Mouse (Mus musculus): ENCODE data around the gene Fkbp15.
A peak's percentile ranks its signal among the peaks of the same experiment; 100 is the strongest.

The Fkbp15 gene

GRCm38 (mm10) chr4:62318294-62318693 lies 42.1 kb downstream of the Fkbp15 start:
- DNase-seq (ENCODE audit: low spot score), result no peak

DNA sequence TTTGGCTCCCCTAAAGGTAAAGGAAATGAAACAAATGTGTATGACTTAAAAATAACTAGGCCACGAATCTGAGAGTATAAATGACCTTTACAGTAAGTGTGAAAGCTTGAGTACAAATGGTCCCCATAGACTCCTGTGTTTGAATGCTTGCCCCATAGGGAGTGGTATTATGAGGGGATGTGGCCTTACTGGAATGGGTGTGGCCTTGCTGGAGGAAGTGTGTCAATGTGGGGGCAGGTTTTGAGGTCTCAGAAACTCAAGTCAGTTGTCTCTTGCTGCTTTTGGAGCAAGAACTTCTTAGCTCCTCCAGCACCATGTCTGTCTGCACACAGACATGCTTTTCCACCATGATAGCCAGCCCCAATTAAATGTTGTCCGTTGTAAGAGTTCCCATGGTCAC lies 43.9 kb downstream of the Fkbp15 start:
- DNase-seq (ENCODE audit: low spot score), result no peak

DNA sequence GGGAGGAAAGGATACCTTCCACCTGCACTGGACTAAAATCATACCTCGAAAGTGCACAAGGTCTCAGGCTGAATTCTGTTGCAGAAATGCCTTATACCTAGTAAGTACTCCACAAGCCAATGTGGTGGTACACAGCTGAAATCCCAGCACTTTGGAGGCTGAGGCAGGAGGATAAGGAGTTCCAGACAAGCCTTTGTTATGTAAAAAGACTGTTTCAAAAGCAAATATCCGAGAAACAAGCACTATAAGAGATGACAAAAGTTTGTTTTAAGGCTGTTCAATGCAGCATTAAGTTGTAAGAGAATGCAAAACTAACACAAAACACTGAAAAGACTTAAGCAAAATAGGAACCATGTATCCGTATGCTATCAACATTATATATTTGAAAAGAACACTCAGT lies 45.8 kb downstream of the Fkbp15 start:
- DNase-seq (ENCODE audit: low spot score), result no peak

DNA sequence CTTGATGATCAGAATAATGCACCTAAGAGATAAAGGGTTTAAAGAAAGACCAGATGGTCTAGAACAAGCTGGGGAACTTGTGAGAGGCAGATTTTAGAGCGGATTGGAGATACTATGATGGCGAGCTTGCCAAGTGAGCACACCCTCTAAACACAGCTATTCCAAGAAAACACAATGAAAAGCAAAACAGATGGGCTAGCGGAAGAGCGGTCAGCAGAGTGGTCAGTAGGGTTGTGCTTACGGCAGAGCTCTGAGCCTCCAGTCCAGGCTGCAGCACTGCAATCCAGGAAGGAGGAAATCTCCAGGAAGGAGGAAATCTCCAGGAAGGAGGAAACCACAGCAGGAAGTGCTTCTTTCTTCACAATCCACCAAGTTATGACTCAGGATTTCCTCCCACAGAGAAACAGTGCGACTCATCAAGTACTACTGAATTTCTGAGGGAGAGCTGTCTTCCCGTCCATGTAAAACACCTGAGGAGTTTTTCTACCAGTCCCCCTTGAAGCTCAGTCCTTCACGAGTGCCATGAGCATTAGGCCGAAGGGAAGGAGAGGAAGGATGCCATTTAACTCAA lies 46.6 kb downstream of the Fkbp15 start:
- no peak for DNase-seq (ENCODE audit: low spot score)

DNA sequence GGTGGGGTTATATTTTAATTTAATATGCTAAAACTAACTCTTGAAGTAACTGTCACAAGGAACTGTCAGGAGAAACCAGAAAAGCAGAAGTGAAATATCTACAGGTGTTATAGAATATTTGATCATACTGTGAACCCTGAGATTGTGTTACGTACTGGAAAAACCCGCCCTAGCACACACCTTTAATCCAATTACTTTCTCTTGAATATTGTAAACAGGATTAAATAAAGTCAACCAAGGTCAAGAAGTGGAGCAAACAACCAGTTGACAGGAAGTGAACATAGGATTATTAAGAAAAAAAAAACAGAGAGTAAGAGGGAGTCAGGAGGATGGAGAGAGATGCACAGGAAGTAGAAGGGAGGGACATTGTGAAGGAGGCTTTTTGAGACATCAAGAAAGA lies 47.5 kb downstream of the Fkbp15 start:
- no peak for DNase-seq (ENCODE audit: low spot score)

GRCm38 (mm10) chr4:62308406-62308805 lies 51.9 kb downstream of the Fkbp15 start:
- no peak for DNase-seq (ENCODE audit: low spot score)

DNA sequence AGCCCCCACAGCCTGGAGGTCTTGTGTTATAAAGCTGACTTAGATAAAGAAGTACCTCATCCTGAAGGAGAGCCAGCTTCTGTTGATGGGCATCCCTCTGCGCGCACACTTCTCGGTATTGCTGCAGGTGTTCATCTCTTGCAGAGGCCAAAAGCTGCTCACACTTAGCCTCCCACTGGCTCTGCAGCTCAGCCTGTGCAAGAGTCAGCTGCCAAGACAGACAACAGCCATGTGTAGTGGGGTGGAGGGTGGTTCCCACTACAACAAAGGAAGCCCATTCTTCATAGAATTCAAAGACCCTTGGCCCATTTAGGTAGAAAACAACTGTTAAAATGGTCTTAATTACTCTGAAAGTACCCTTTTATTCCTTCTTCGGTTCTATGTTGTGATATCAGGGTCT lies 53.5 kb downstream of the Fkbp15 start:
- DNase-seq (ENCODE audit: low spot score), result no peak

DNA sequence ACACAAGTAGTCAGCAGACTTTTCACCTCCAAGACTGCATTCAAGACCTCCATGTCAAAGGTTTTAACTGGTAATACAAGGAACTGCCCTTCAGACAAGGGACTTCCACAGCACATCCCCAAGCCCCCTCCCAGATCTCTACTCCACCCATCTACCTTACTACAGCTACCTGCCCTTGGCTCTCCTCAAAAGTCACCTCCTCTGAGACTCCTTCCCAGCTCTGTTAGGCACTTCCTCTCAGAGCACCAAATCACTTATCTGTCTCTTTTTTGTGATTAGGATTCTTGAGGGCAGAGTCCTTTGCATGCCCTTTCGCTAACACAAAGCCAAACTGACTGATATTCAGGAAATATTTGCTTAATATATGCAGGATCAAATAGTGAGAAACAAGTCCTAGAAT lies 54.0 kb downstream of the Fkbp15 start:
- no peak for DNase-seq (ENCODE audit: low spot score)

DNA sequence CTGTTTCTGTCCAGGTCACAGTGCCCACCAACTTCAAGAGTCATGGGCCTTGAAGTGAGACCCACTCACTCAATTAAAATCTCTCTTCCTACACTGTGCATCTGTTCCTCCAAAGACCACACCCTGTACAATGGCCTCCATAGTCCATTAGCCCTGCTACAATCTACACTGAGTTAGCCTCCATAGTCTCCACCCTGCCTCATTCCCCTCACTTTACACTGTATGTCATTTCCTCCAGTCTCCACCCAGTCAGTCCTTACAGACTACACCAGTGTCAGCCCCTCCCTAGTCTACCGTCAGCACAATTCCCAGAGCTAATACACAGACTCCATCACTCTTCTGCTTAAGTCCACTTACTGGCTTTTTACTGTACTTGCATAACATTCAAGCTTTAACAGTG lies 57.1 kb downstream of the Fkbp15 start:
- no peak for DNase-seq (ENCODE audit: low spot score)

DNA sequence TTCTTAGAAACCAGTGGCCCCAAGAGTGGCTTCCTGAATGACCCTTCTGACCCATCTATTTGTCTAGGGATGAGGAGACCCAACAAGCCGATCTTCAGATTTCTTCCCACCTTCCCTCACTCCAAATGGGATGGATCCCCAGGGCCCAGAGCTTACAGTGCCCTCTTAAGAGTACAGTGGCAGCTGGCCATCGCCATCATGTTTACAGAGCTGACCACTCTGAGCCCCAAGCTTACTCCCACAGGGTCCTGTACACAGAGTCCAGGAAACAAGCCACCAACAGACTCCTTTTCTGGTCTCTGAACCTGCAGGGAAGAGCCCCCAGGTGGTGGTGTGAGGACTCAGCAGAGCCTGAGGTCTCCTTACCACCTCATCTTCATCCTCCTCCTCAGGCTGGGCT lies 57.6 kb downstream of the Fkbp15 start:
- DNase-seq (ENCODE audit: low spot score), result no peak

- no peak for DNase-seq (ENCODE audit: low spot score)
Measured at GRCm38 (mm10) chr4:62300001-62300400, 60.3 kb downstream of the Fkbp15 start.

- DNase-seq (ENCODE audit: low spot score), result no peak
Measured at GRCm38 (mm10) chr4:62297280-62298130, 62.8 kb downstream of the Fkbp15 start.

DNA sequence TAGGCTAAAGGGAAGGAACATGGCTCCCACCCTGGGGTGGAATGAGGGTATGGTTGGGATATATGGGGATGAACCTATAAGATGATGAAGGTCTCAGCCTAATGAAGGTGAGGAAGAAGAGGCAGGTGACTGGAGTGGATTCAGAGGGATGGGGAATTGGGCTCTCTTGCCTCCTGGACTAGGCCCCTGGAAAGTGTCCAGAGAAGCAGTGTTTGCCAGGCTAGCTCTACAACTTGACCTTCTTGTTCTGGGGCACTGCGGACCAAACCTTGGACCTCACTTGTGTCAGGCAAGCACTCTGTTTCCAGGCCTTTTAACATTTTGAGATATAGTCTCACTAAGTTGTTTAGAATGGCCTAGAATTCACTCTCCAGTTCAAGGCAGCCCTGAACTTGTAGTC lies 65.6 kb downstream of the Fkbp15 start:
- DNase-seq (ENCODE audit: low spot score), result no peak

DNA sequence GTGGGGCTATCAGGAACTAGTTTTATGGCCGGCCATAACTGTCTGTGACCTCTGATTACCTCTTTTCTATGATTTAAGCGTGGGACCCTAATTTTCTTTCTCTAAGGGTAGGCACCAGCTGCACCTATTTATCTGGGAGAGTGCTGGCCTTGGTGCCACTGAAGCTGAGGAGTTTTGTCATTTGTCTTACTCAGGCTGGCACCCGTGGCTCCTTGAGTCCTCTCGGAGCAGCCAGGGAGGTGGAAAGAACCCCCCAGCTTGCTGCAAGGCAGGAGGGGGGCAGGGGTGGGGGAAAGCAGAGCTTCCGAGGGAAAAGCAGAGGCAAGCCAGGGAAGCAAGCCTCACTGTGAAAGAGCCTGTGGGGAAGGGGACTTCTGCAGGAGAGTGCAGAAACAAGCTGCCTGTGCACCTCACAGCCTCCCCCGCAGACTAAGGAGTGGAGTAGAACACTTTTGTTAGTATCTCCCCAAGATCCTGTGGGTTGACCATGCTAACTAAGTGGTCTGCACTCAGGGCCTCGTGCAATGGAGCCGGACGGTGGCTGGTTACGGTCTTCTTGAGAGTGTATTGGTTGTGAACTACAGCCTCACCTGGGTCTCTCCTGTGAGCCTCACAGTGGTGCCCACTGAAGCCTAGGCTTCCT lies 67.0 kb downstream of the Fkbp15 start:
- no peak for DNase-seq (ENCODE audit: low spot score)

GRCm38 (mm10) chr4:62292461-62293180 lies 67.7 kb downstream of the Fkbp15 start:
- no peak for DNase-seq (ENCODE audit: low spot score)

DNA sequence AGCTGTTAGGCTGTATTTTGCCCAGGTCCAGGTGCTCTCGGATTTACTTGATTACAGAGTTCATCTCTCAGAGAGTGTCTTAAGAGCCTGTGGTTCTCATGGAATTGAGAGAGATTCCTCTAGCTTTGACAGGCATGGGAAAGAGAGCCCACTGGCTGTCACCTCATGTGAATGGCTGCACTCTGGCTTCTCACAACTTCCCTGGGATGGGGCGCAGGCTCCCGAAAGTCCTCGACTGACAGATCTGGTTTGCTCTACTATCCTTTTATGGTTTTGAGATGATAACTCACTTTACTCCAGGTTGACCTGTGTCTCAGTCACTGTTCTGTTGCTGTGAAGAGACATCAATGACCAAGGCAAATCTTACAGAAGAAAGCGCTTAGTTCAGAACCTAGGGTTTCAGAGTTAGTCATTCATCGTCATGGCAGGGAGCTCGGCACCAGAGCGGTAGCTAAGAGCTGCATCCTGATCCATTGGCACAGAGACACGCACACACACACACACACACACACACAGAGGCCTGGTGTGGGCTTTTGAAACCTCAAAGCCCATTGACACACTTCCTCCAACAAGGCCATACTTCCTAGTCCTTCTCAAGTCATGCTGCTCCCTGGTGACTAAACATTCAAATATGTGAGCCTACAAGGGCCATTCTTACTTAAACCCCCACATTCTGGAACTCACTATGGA lies 69.4 kb downstream of the Fkbp15 start:
- no peak for DNase-seq (ENCODE audit: low spot score)

DNA sequence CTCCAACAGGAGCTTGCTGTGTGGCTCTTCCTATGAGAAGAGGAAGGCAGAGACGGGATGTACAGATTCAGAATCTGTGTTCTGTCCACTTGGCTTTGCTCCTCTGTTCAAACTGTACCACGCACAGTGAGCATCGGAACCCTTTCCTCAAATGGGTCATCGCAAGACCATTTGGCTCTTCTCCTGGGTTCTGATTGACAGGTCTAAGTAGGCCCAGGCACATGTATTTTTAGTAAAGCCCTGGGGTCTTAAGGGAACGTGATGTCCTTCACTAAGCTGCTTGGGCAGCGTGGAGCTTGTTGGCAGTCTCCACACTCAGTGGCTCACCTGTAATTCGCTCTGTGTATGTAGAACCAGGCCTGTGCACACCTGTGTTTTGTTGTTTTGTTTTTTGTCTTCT lies 71.1 kb downstream of the Fkbp15 start:
- DNase-seq (ENCODE audit: low spot score), result no peak

- DNase-seq (ENCODE audit: low spot score), result no peak
Measured at GRCm38 (mm10) chr4:62286992-62287900, 73.1 kb downstream of the Fkbp15 start.

DNA sequence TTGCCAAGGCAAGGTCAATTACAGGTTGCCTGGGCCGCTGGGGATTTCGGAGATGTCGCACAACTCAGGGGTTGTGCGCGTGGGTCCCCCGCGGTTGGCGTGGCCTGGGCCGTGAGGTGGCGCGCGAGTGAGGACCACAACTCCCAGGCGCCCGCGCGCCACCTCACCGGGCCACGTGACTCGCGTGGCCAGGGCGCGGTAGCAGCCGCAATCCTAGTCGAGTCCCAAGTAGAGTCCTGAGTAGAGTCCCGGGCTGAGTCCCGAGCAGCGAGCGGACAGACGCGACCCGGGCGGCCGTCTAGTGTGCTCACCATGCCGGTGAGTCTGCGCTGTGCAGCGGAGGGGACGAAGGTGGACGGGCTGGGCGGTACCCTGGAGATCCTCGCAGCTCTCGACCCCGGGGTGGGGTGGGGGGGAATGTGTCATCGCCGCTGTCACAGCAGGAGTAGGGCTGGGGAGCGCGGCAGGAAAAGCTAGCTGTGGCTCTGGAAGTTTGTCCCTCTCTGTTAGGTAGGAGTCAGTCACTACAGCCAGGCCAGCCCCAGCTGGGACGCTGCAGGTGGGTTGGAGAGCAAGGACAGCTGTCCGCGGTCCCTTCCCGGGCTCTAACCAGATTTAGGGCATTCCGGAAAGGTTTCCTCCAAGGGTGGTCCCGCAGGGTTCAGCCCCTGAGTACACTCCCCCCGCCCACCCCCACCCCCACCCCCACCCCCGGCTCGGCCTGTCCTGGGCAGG lies 73.9 kb downstream of the Fkbp15 start:
- DNase-seq (ENCODE audit: low spot score), result peak; percentile 73

GRCm38 (mm10) chr4:62285576-62285975 lies 74.8 kb downstream of the Fkbp15 start:
- no peak for DNase-seq (ENCODE audit: low spot score)
